Mouse (Mus musculus) v-Abl transformed pro-B cells (cell line): ENCODE data around the gene Ppp1r1b.

Experiments used
- in situ Hi-C, 2 experiments: fragments of 400-800 bp; cut with MboI; formaldehyde crosslinking; loops; one replicate each; pipeline ENCODE4 v1.15.1; 2025; ENCODE audit not compliant: unreplicated experiment in 2 of 2

The Ppp1r1b gene

DNA sequence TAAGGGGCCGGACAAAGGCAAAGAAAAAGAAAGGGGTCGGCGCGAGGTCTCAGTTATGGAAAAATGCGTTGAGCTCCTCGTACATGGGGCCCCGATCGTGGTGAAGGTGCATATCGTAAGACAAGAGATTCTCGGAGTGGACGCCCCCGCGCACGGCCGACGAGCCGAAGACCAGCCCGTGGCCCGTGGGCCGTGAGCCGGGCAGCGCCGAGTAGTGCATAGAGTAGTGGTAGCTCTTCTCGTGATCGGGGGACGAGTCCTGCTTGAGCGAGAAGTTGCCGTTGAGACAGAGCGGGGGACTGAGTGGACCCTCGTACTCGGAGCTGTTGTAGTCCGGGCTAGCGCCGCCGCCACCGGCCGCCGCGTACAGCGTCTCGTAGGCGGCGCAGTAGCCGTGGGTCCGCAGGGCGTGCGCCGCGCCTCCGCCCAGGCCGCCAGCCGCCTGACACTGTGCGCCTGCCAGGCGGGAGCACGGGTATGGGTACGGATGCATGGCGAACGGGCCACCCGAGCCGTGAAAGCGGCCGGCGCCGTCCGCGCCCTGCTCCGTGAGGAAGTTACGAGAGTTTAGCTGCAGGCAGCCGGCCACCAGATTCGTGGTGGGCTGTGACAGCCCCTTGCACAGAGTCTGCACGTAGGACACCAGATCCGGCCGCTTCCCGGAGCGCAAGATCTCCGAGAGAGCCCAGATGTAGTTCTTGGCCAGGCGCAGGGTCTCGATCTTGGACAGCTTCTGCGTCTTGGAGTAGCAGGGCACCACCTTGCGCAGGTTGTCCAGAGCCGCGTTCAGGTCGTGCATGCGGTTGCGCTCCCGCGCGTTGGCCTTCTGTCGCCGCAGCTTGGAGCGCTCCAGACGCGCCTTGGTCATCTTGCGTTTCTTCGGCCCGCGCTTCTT, 20.8 kb upstream of the Ppp1r1b start:
- in situ Hi-C loops, result loop anchor here in 1 of 2 experiments (10.0 kb wide), 1 partner anchor 53 kb away; no protein-coding TSS in a partner anchor

DNA sequence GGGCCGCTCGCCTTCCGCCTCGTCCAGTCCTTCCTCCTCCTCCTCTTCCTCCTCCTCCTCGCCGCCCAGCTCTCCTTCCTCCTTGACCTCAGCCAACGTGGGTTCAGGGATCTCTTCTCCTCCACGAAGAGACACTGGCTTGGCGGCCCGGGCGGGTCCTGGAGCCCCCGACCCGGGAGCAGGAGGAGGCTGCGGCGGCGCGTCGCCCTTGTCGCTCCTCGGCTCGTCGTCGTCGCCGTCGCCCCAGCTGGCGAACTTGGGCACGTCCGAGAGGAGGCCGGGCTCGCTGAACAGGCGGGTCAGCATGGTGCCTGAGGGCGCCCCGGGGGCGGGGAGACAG, 20.2 kb upstream of the Ppp1r1b start:
- in situ Hi-C loops, result loop anchor here in 1 of 2 experiments (10.0 kb wide), 1 partner anchor 53 kb away; no protein-coding TSS in a partner anchor

- in situ Hi-C loops, result loop anchor here in 1 of 2 experiments (10.0 kb wide), 1 partner anchor 54 kb away; no protein-coding TSS in a partner anchor
These were observed 19.7 kb upstream of the Ppp1r1b start for GRCm38 (mm10) chr11:98328371-98329069.

GRCm38 (mm10) chr11:98329081-98329959, 18.9 kb upstream of the Ppp1r1b start, which contains the start of gene Neurod2:
Gene Neurod2 (minus strand): TSS chr11:98329648.
- in situ Hi-C loops, result loop anchor here in 1 of 2 experiments (10.0 kb wide), 1 partner anchor 55 kb away; no protein-coding TSS in a partner anchor

DNA sequence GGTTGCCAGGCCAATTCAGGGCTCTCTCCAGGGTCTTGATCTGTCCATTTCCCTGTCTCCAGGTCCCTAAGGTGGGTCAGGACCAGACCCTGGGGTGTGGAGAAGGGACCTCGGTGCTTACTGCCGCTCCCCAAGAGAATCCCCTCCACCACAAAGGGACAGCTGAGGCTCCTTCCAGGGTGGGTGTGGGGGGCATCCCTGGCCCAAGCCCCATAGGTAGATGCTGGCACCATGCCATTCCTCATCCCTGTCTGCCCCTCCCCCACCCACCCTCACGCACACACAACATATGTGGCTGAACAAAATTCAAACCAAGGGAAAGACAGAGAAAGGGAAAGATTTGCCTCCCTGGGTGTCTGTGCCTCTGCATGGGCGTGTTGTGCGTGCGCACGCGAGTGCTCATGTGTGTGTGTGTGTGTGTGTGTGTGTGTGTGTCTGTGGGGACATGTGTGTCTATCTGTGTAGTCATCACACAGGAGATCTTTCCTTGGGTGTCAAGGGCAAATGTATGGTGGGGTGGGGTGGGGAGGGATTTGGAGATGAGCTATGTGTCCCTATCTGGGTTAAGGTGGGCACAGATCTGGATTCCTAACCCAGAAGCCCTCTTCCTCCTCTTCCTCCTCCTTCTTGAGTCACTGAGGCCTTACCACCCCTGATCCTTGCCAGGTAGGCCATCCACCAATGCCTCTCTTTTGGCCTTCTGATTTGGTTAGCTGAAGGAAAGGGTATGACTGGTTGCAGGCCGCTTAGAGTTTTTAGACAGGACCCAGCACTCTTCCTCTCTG, 18.1 kb upstream of the Ppp1r1b start:
- in situ Hi-C loops, result loop anchor here in 1 of 2 experiments (10.0 kb wide), 1 partner anchor 55 kb away; no protein-coding TSS in a partner anchor

DNA sequence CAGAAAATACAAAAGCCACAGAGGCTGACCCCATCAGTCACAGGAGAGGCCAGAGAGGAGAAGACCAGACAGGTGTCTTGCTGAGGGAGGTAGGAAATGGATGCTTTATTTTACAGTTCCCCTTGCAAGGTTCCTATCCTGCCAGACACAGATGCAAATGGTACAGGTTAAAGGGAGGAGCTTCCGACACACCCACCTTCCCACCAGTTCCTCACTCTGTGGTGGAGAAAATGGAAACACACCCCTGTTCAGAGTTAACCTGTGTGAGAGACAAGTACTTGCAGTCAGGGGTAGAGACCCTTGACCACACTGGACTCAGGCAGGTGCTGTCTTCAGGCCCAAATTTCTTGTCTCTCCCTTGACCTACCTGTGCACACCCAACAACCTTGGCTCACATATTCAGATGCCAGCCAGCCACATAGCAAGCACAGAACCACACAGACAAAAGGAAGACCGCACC, 17.4 kb upstream of the Ppp1r1b start:
- in situ Hi-C loops, result no loop called here

DNA sequence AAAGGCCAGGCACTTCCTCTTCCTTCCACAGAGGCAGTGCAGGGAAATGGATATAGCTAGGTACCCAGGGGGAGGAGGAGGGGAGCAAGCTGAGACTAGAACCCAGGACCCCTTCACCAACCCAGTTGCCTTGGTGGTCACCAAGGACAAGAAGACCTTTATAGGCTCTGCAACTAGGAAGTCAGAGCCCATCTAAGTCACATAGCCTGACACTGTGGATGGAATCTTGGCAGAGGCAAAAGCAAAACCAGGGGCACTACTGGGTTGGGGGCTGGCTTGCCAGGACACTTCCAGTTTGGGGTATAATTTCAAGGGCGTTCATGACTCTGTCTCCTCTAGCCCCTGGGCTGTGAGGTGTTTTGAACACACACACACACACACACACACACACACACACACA, 16.8 kb upstream of the Ppp1r1b start:
- in situ Hi-C loops, result no loop called here

DNA sequence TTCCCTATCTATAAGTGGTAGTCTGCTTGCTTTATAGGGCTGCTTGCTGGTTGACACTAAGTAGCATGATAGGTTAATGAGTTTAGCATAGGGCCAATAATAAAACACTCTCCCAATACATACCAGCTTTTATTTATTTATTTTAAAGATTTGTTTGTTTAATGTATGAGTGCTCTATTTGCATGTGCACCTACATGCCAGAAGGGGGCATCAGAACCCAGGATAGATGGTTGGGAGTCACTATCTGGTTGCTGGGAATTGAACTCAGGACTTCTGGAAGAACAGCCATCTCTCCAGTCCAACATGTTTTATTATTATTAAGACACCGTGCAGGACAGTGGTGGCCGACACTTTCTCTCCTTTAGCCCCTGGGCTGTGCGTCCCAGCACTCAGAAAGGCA, 16.0 kb upstream of the Ppp1r1b start:
- in situ Hi-C loops, result no loop called here

DNA sequence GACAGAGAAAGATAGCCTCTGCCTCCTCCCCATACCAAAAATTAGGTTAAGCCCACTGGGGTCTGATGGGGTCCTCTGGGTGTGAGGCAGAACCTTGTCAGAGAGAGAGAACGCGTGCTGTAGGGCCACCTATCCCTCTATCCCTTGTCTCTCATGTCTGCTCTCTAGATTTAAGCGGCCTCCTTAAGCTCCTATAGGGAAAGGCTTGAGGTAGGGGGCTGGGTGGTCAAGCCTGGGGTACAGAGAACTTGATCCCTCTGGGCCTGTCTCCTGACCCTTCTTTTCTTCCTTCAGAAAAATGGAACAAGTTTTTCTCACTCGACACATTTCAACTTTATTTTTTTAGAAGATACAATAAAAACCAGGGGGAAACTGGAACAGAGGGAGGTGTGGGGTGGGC, 15.4 kb upstream of the Ppp1r1b start:
- in situ Hi-C loops, result no loop called here

- in situ Hi-C loops, result no loop called here
These were observed 14.9 kb upstream of the Ppp1r1b start for GRCm38 (mm10) chr11:98333263-98333696.

GRCm38 (mm10) chr11:98333981-98334741, 14.0 kb upstream of the Ppp1r1b start:
- in situ Hi-C loops, result no loop called here

DNA sequence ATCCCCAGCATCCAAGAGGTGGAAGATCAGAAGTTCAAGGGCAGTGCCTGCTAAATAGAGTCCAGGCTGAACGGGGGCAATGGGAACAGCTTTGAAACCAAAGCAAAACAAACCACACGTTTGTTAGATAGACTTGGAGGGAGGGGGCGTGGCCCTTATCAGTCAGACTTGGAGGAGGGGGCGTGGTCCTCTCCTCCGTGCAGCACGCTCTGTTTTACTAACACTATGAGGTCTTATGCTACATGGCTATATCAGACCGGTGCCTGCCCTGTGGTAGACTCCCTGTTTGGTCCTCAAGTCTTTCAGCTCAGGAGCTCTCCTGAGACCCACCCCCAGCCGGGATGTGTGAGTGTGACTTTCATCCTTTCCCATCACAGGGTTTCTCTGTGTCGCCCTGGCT, 13.0 kb upstream of the Ppp1r1b start:
- in situ Hi-C loops, result no loop called here

- in situ Hi-C loops, result no loop called here
These were observed 11.7 kb upstream of the Ppp1r1b start for GRCm38 (mm10) chr11:98336245-98337107.

DNA sequence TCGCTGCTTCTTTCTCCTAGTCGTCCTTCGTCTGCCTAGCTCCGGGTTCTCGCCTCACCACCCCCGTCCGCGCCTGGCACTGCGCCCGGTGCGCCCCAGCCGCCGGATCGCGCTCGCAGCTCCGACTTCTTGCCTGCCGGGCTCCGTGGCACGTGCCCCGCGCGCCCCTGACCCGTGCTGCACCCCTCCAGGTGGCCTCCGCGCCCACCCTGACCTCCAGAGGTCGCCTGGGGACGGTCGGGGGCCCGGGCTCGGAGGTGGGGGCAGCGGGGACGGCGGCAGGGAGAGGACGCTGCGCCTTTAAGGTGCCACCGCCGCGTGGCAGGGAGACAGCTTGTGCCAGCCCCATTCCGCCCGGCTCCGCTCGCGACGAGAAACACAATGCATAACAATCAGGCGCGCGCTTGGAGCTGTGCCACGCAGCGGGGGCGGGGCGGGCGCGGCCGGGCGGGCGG, 9.7 kb upstream of the Ppp1r1b start:
- in situ Hi-C loops, result no loop called here

DNA sequence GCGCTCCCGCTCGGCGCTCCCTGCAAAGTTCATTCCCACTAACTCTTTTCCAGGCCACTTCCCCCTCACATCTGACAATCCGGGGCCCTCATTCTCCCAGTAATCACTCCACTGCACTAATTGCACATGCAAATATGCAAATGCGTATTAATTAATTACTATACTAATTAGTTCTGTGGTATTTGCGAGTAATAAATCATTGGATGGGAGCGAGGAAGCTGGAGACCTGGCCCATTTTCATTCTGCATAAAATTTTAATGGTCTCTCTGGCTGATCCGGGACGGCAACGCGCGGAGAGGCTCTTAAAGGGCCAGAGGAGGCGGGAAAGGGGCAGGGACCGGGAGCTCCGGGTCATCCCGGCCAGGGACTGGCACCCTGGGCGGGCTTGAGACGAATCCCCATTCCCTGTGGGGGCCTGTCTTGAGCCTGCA, 9.1 kb upstream of the Ppp1r1b start:
- in situ Hi-C loops, result no loop called here

DNA sequence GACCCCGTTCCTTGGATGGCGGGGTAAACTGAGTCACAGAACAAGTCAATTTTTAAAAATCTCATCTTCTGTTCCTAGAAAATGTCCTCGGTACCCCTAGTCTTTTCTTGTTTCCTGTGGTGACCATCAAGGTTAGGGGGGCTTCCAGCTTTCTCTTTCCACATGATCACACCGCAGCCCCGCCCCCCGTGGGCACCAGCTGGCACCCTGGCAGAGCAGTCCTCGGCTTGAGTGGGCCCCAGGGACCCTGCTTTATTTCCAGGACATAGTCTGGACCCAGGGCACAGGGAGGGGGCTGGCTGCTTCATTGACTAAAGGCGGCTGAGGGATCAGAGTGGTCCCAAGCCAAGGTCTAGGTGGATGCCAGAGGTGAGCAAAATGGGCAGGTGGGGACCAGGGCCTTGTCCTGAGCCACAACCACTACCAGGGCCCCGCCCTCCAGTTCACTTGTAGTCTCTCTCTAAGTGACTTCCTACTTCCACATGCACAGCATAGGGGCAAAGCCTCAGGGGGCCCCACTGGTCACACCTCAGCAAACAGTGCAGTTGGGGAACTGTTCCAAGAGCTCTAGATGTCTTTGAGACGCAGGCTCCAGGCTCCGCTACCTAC, 8.4 kb upstream of the Ppp1r1b start:
- in situ Hi-C loops, result loop anchor here (5.0 to 10.0 kb wide), 6 partner anchors 48 to 253 kb away; partner anchors contain the start of genes Grb7 (in 1 of the 2), Ikzf3 (in 1 of the 2) and Pnmt (in 1 of the 2)

- in situ Hi-C loops, result loop anchor here (5.0 to 10.0 kb wide), 6 partner anchors 47 to 252 kb away; partner anchors contain the start of genes Grb7 (in 1 of the 2), Ikzf3 (in 1 of the 2) and Pnmt (in 1 of the 2)
These were observed 7.6 kb upstream of the Ppp1r1b start for GRCm38 (mm10) chr11:98340597-98340996.
